Mouse (Mus musculus): Measurements from ENCODE around the gene Mrpl50.

GRCm38 (mm10) chr4:49509183-49509582, 11.7 kb downstream of the Mrpl50 start:
- no peak for TF ChIP-seq CTCF (conservative IDR thresholded peaks at IDR 0.05; ENCODE audit: low read length)
- TF ChIP-seq NANOG (IDR thresholded peaks at IDR 0.05; ENCODE audit: borderline replicate concordance, low read length) = no peak

Measured in E14TG2a.4 (cell line).